Mouse (Mus musculus) megakaryocyte, adult 5-6 weeks (primary cell): ENCODE results near the gene Sipa1l3. TPM values are rescaled to one million over a fixed set of nuclear protein-coding genes. Genes with fewer than 3 reads are reported as not detected.

Experiments used
- ATAC-seq: 2 replicates; pipeline ENCODE4 v1.8.0; 2016; ENCODE audit warnings: mild to moderate bottlenecking, inconsistent platforms; ENCODE audit not compliant: poor library complexity, severe bottlenecking
- total RNA-seq, 2 experiments: library from RNA; stranded (forward) in 1 of 2; stranded (reverse) in 1 of 2; fragments of 153-499, 151-499 nt in 1 of 2; fragments of 221-1000, 200-1000 nt in 1 of 2; gene quantifications; 2 replicates each; pipeline versions ENCODE4 v1.2.3 to v1.2.4; 2015 to 2017

Gene Sipa1l3
- total RNA-seq, 2 experiments from 2014 or later = 6.8 to 23.3 TPM

- ATAC-seq = no peak
Observed at GRCm38 (mm10) chr7:29481345-29482155, 36.9 kb downstream of the Sipa1l3 start.

GRCm38 (mm10) chr7:29480590-29481344, 37.7 kb downstream of the Sipa1l3 start:
- ATAC-seq = no peak

GRCm38 (mm10) chr7:29480183-29480582, 38.3 kb downstream of the Sipa1l3 start:
- no peak for ATAC-seq

- no peak for ATAC-seq
Observed at GRCm38 (mm10) chr7:29475005-29475404, 43.4 kb downstream of the Sipa1l3 start.

- no peak for ATAC-seq
Observed at GRCm38 (mm10) chr7:29471309-29471708, 47.1 kb downstream of the Sipa1l3 start.

GRCm38 (mm10) chr7:29469602-29470344, 48.7 kb downstream of the Sipa1l3 start:
- no peak for ATAC-seq

GRCm38 (mm10) chr7:29468593-29468992, 49.8 kb downstream of the Sipa1l3 start:
- no peak for ATAC-seq

GRCm38 (mm10) chr7:29466585-29466984, 51.9 kb downstream of the Sipa1l3 start:
- ATAC-seq = no peak

- no peak for ATAC-seq
Observed at GRCm38 (mm10) chr7:29465736-29466135, 52.7 kb downstream of the Sipa1l3 start.

- no peak for ATAC-seq
Observed at GRCm38 (mm10) chr7:29462820-29463219, 55.6 kb downstream of the Sipa1l3 start.

- ATAC-seq = no peak
Observed at GRCm38 (mm10) chr7:29462178-29462577, 56.3 kb downstream of the Sipa1l3 start.

- no peak for ATAC-seq
Observed at GRCm38 (mm10) chr7:29461557-29461956, 56.9 kb downstream of the Sipa1l3 start.

GRCm38 (mm10) chr7:29458889-29459740, 59.3 kb downstream of the Sipa1l3 start:
- no peak for ATAC-seq

GRCm38 (mm10) chr7:29457772-29458171, 60.7 kb downstream of the Sipa1l3 start:
- ATAC-seq = no peak

- ATAC-seq = no peak
Observed at GRCm38 (mm10) chr7:29456716-29457115, 61.7 kb downstream of the Sipa1l3 start.

GRCm38 (mm10) chr7:29455591-29455990, 62.9 kb downstream of the Sipa1l3 start:
- ATAC-seq = no peak

GRCm38 (mm10) chr7:29454965-29455364, 63.5 kb downstream of the Sipa1l3 start:
- no peak for ATAC-seq

- ATAC-seq = no peak
Observed at GRCm38 (mm10) chr7:29452991-29453741, 65.3 kb downstream of the Sipa1l3 start.

- ATAC-seq = no peak
Observed at GRCm38 (mm10) chr7:29452381-29452780, 66.1 kb downstream of the Sipa1l3 start.

GRCm38 (mm10) chr7:29450175-29450574, 68.3 kb downstream of the Sipa1l3 start:
- ATAC-seq = no peak
